Mouse (Mus musculus): Measurements from ENCODE around the gene Spdye4a.

DNA sequence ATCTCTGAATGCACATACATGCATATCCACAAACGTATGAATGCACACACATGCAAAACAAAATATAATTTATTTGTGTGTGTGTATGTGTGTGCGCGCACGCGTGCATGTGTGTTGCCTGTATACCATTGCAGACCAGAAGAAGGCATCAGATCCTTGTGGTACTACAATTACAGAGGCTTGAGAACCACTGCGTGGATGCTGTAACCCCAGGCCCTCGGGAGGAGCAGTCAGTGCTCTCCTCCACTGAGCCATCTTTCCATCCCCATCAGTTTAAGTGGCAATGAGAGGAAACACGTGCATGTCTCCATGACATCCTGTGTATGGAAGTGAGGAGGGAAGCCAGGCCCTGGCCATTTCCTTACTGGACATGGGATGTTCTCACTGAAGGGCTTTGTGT lies 33.9 kb downstream of the Spdye4a start:
- no peak for TF ChIP-seq POLR2A (IDR thresholded peaks at IDR 0.05; ENCODE audit: extremely low read depth, insufficient read depth, low read length)
- no peak for TF ChIP-seq CTCF (IDR thresholded peaks at IDR 0.05; ENCODE audit: low read depth, low read length)

All from liver, adult 2 months (tissue).